Mouse (Mus musculus) heart, postnatal 0 days (tissue): ENCODE results near the gene Raver1.

Source experiments
- CTCF ChIP-seq: IDR thresholded peaks from 2 replicates; pipeline ENCODE4 v1.5.1; 2016; ENCODE audit warnings: antibody characterized with exemption, control low read depth, low read depth
- EP300 ChIP-seq: IDR thresholded peaks from 2 replicates; pipeline ENCODE4 v1.6.1; 2016; ENCODE audit warnings: antibody characterized with exemption, low read depth

DNA sequence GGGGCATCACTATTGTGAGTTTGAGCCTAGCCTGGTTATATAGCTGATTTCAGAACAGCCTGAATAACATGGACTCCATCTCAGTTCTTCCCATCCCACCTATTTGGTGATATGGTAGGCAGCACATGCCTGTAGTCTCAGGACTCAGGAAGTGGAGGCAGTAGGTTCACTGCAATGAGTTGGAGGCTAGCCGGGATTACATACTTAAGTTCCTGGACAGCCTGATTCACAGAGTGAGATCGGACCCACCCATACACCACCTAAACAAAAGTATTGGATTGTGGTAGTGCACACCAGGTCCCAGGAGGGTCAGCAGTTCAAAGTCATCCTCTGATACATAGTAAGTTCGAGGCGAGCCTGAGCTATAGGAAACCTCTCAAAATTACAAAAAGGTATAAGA lies 19.2 kb downstream of the Raver1 start:
- TF ChIP-seq EP300 (no peak), CTCF (no peak)
